Mouse (Mus musculus) testis, adult 2 months (tissue): ENCODE measurements around the gene Atat1.

ENCODE experiments used
- CTCF ChIP-seq: fragments of 200-500 bp; IDR thresholded peaks from 2 replicates; pipeline ENCODE4 v1.5.1; 2012; ENCODE audit warnings: low read depth, mild to moderate bottlenecking, inconsistent platforms, low read length, moderate library complexity; ENCODE audit not compliant: control insufficient read depth, insufficient read depth, insufficient replicate concordance
- POLR2A ChIP-seq: fragments of 200-500 bp; IDR thresholded peaks from 2 replicates; pipeline ENCODE4 v1.6.1; 2012; ENCODE audit warnings: low read depth, mild to moderate bottlenecking, inconsistent platforms, low read length, moderate library complexity; ENCODE audit not compliant: control insufficient read depth

DNA sequence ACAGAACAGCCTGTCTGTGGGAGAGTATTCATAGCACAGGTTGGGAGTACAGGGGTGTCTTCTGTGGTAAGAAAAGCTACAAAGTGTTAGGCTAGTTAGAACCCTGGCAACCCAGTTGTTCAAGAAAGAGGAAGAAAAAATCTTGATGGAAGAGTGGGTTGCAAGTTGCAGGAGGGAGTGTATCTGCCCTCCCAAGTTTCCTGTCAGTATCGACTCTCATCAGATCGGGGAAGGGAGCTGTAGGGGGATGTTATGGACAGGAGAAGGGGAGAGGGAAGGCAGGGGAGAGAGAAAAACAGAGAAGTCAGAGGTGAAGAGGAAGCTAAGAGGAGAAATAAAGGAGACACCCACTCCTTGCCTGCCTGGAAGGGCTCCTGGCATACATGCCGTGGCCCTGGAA, 9.2 kb downstream of the Atat1 start:
- no peak for TF ChIP-seq CTCF
- TF ChIP-seq POLR2A: no peak
